Mouse (Mus musculus): Measurements from ENCODE around the gene Ghr.

Ghr gene

GRCm38 (mm10) chr15:3388485-3388884 is 194.8 kb downstream of the Ghr start:
- no peak for DNase-seq (ENCODE audit: low read depth, low spot score)

GRCm38 (mm10) chr15:3383788-3384187 is 199.5 kb downstream of the Ghr start:
- DNase-seq (ENCODE audit: low read depth, low spot score) = no peak

- DNase-seq (ENCODE audit: low read depth, low spot score) = no peak
These were observed 201.9 kb downstream of the Ghr start for GRCm38 (mm10) chr15:3381413-3381812.

GRCm38 (mm10) chr15:3368261-3368832 is 214.9 kb downstream of the Ghr start:
- no peak for DNase-seq (ENCODE audit: low read depth, low spot score)

- no peak for DNase-seq (ENCODE audit: low read depth, low spot score)
These were observed 227.1 kb downstream of the Ghr start for GRCm38 (mm10) chr15:3356073-3356766.

GRCm38 (mm10) chr15:3353696-3354095 is 229.6 kb downstream of the Ghr start:
- DNase-seq (ENCODE audit: low read depth, low spot score) = no peak

GRCm38 (mm10) chr15:3349306-3350064 is 233.8 kb downstream of the Ghr start:
- DNase-seq (ENCODE audit: low read depth, low spot score) = no peak

GRCm38 (mm10) chr15:3346682-3347081 is 236.6 kb downstream of the Ghr start:
- no peak for DNase-seq (ENCODE audit: low read depth, low spot score)

GRCm38 (mm10) chr15:3344555-3344954 is 238.7 kb downstream of the Ghr start:
- DNase-seq (ENCODE audit: low read depth, low spot score) = no peak

- DNase-seq (ENCODE audit: low read depth, low spot score) = no peak
These were observed 241.3 kb downstream of the Ghr start for GRCm38 (mm10) chr15:3341806-3342582.

GRCm38 (mm10) chr15:3339847-3340246 is 243.4 kb downstream of the Ghr start:
- DNase-seq (ENCODE audit: low read depth, low spot score) = no peak

- no peak for DNase-seq (ENCODE audit: low read depth, low spot score)
These were observed 250.8 kb downstream of the Ghr start for GRCm38 (mm10) chr15:3332517-3332916.

- no peak for DNase-seq (ENCODE audit: low read depth, low spot score)
These were observed 251.5 kb downstream of the Ghr start for GRCm38 (mm10) chr15:3331813-3332212.

- no peak for DNase-seq (ENCODE audit: low read depth, low spot score)
These were observed 253.0 kb downstream of the Ghr start for GRCm38 (mm10) chr15:3330291-3330690.

GRCm38 (mm10) chr15:3323041-3323440 is 260.3 kb downstream of the Ghr start:
- DNase-seq (ENCODE audit: low read depth, low spot score) = no peak

GRCm38 (mm10) chr15:3319929-3320328 is 263.4 kb downstream of the Ghr start:
- DNase-seq (ENCODE audit: low read depth, low spot score) = no peak

- no peak for DNase-seq (ENCODE audit: low read depth, low spot score)
These were observed 266.7 kb downstream of the Ghr start for GRCm38 (mm10) chr15:3316617-3317016.

- no peak for DNase-seq (ENCODE audit: low read depth, low spot score)
These were observed 270.4 kb downstream of the Ghr start for GRCm38 (mm10) chr15:3312937-3313336.

- DNase-seq (ENCODE audit: low read depth, low spot score) = no peak
These were observed 273.4 kb downstream of the Ghr start for GRCm38 (mm10) chr15:3309856-3310255.

- no peak for DNase-seq (ENCODE audit: low read depth, low spot score)
These were observed 279.9 kb downstream of the Ghr start, which contains the start of gene Ccdc152 for GRCm38 (mm10) chr15:3303426-3303825. Gene Ccdc152, minus strand, starts transcription at chr15:3303526.

- no peak for DNase-seq (ENCODE audit: low read depth, low spot score)
These were observed 282.8 kb downstream of the Ghr start for GRCm38 (mm10) chr15:3300361-3301100.

Data from WW6 (cell line).